Mouse (Mus musculus) C2C12 (cell line): Measurements from ENCODE around the gene Vangl2.

Source experiments
- CTCF ChIP-seq: IDR thresholded peaks from one replicate; pipeline ENCODE4 v1.5.1; 2011; ENCODE audit not compliant: control insufficient read depth, insufficient read depth, insufficient read length
- MAX ChIP-seq: IDR thresholded peaks from one replicate; pipeline ENCODE4 v1.6.1; 2011; ENCODE audit warnings: mild to moderate bottlenecking, control low read depth

DNA sequence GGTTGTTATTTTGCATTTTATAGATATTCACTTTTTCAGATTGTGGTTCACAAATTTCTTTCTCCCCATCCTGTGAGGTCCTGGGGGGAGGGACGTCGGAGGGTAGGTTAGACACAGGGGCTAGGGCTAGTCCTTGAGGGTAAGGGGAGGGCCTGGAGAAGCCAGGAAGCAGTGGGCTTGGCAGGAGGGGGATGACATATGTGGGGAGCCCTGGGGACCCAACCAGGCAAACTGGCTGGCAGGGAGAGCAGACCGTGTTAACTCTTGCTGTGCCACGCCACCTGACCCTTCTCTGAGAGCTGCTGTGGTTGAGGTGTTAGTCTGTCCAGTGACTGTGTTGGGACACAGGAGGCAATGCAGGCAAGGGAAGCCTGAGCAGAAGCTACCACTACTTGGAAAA lies 32.4 kb upstream of the Vangl2 start:
- TF ChIP-seq CTCF (no peak), MAX (no peak)
